26 mouse cellular contexts compared by ENCODE assay signal in genomic region chr8:60301282-60301681, GRCm38 (mm10).
DNase-seq lines count a peak whose midpoint lies in the region; ATAC-seq and TF ChIP-seq lines count a peak whose summit lies in the region.
"Had no signal": no experiment of that assay in that cellular context is flagged by ENCODE, and none has a peak within 500 bp of the region (broad histone marks: within the 10 kb centered on the region; RNA-seq: fewer than 3 reads in every experiment).

No protein-coding gene starts in this region.

- no peak overlapping the region for H3K9ac ChIP-seq in kidney, embryonic 14.5 days (ENCODE audit: low read depth, low read length)
- no peak overlapping the region for H3K9ac ChIP-seq in kidney, postnatal 0 days (ENCODE audit: low read depth, low read length)
- H3K9ac ChIP-seq: forebrain, embryonic 15.5 days; heart, embryonic 12.5 days; heart, embryonic 15.5 days; hindbrain, embryonic 13.5 days had no signal

- no peak for TF ChIP-seq CTCF in kidney, adult 2 months (conservative IDR thresholded peaks at IDR 0.05; ENCODE audit: insufficient read depth, insufficient read length, low read depth, low read length)
- no peak for TF ChIP-seq CTCF in kidney, postnatal 0 days (IDR thresholded peaks at IDR 0.05; ENCODE audit: low read depth)

- 42% methylated on average over 7 of the region's 7 CpGs for WGBS in kidney, embryonic 14.5 days
- 53% methylated on average over 7 of the region's 7 CpGs for WGBS in kidney, adult 2 months
- 32% methylated on average over 7 of the region's 7 CpGs for WGBS in kidney, postnatal 0 days

- no peak overlapping the region for H3K4me3 ChIP-seq in kidney, embryonic 14.5 days (ENCODE audit: low read length)
- no peak overlapping the region for H3K4me3 ChIP-seq in kidney, adult 2 months (ENCODE audit: insufficient read depth, low read depth, low read length)
- H3K4me3 ChIP-seq in kidney, postnatal 0 days (replicated peaks; ENCODE audit: low read depth, low read length): no peak overlapping the region
- H3K4me3 ChIP-seq: forebrain, embryonic 10.5 days; forebrain, embryonic 15.5 days; heart, embryonic 12.5 days; heart, embryonic 15.5 days; hindbrain, embryonic 10.5 days; hindbrain, embryonic 13.5 days had no signal

- H3K4me1 ChIP-seq in kidney, embryonic 14.5 days (ENCODE audit: control insufficient read depth, insufficient read depth, low read length): no peaks in the 10 kb centered on the region
- H3K4me1 ChIP-seq in kidney, adult 2 months (ENCODE audit: control insufficient read depth, insufficient read depth, low read length): no peaks in the 10 kb centered on the region
- H3K4me1 ChIP-seq in kidney, postnatal 0 days (replicated peaks; ENCODE audit: insufficient read depth, low read length): no peaks in the 10 kb centered on the region
- H3K4me1 ChIP-seq: forebrain, embryonic 15.5 days; heart, embryonic 12.5 days; heart, embryonic 15.5 days; hindbrain, embryonic 10.5 days; hindbrain, embryonic 13.5 days had no signal

- no peak overlapping the region for H3K27ac ChIP-seq in kidney, embryonic 14.5 days (ENCODE audit: low read depth, low read length)
- no peak overlapping the region for H3K27ac ChIP-seq in kidney, adult 2 months (ENCODE audit: insufficient read depth, low read depth, low read length)
- H3K27ac ChIP-seq in kidney, postnatal 0 days: no peak overlapping the region
- H3K27ac ChIP-seq: forebrain, embryonic 10.5 days; forebrain, embryonic 15.5 days; heart, embryonic 15.5 days; hindbrain, embryonic 10.5 days; hindbrain, embryonic 13.5 days had no signal

- H3K9me3 ChIP-seq in kidney, embryonic 14.5 days (ENCODE audit: control insufficient read depth, low read length): no peaks in the 10 kb centered on the region
- no peaks in the 10 kb centered on the region for H3K9me3 ChIP-seq in kidney, postnatal 0 days (replicated peaks; ENCODE audit: low read length)
- H3K9me3 ChIP-seq: forebrain, embryonic 10.5 days; forebrain, embryonic 15.5 days; G1E; heart, embryonic 12.5 days; heart, embryonic 15.5 days; hindbrain, embryonic 10.5 days; hindbrain, embryonic 13.5 days had no signal

- no peaks in the 10 kb centered on the region for H3K36me3 ChIP-seq in kidney, embryonic 14.5 days (ENCODE audit: control insufficient read depth, insufficient read depth, low read length)
- H3K36me3 ChIP-seq in kidney, adult 2 months (ENCODE audit: control insufficient read depth, insufficient read depth, low read length): no peaks in the 10 kb centered on the region
- H3K36me3 ChIP-seq in kidney, postnatal 0 days (ENCODE audit: insufficient read depth, low read length): no peaks in the 10 kb centered on the region
- H3K36me3 ChIP-seq: forebrain, embryonic 10.5 days; forebrain, embryonic 15.5 days; G1E; heart, embryonic 12.5 days; heart, embryonic 15.5 days; hindbrain, embryonic 10.5 days; hindbrain, embryonic 13.5 days had no signal

- no peak for DNase-seq in kidney, adult 2 months
- peak; percentile 87 for DNase-seq in kidney, postnatal 0 days (ENCODE audit: low spot score)
- no peak for DNase-seq in kidney, adult 8-10 months
- peak; percentile 2 to 6 for DNase-seq in kidney, postnatal 4 days
- DNase-seq in kidney, adult 9 months: no peak
- DNase-seq: adrenal gland, postnatal 10 days; adrenal gland, postnatal 36 days; B cell, adult 2 months; cerebellum, adult 18-20 months; cerebellum, adult 9-10 months; cerebellum, postnatal 14 days; gastrocnemius, postnatal 25 days; heart, adult 18-20 months; heart, postnatal 10 days; heart, postnatal 36 days had no signal

- peak; percentile 46; the same call in 1 of the 2 replicates for ATAC-seq in kidney, embryonic 14.5 days (ENCODE audit: low FRiP score, low TSS enrichment)
- ATAC-seq in kidney, postnatal 0 days (replicated peaks; ENCODE audit: low FRiP score, low read depth): no peak
- ATAC-seq: forebrain, embryonic 15.5 days; hindbrain, embryonic 16.5 days; Patski had no signal

- no peak overlapping the region for H3K4me2 ChIP-seq in kidney, embryonic 14.5 days (replicated peaks; ENCODE audit: low read depth, low read length)
- H3K4me2 ChIP-seq in kidney, postnatal 0 days (ENCODE audit: low read length): no peak overlapping the region
- H3K4me2 ChIP-seq: forebrain, embryonic 15.5 days; heart, embryonic 12.5 days; heart, embryonic 15.5 days; hindbrain, embryonic 13.5 days had no signal

- no peaks in the 10 kb centered on the region for H3K27me3 ChIP-seq in kidney, embryonic 14.5 days (ENCODE audit: control insufficient read depth, insufficient read depth, low read length)
- H3K27me3 ChIP-seq in kidney, adult 2 months (replicated peaks; ENCODE audit: control insufficient read depth, insufficient read depth, low read length): no peaks in the 10 kb centered on the region
- H3K27me3 ChIP-seq in kidney, postnatal 0 days (ENCODE audit: insufficient read depth, low read length): no peaks in the 10 kb centered on the region
- H3K27me3 ChIP-seq: CH12.LX; forebrain, embryonic 15.5 days; heart, embryonic 12.5 days; heart, embryonic 15.5 days; hindbrain, embryonic 13.5 days had no signal

- TF ChIP-seq POLR2A in kidney, adult 2 months (IDR thresholded peaks at IDR 0.05; ENCODE audit: low read depth, low read length): no peak

Comparison
In these comparisons a context has a peak if more than half of its experiments do, and no peak if none do; other contexts are left out.
1. DNase-seq: peak in kidney, postnatal 0 days (single experiment) and kidney, postnatal 4 days (2 of 2); none in kidney, adult 2 months (single experiment), kidney, adult 8-10 months (0 of 2) and kidney, adult 9 months (single experiment).